Mouse (Mus musculus): ENCODE results near the gene St3gal6.

DNA sequence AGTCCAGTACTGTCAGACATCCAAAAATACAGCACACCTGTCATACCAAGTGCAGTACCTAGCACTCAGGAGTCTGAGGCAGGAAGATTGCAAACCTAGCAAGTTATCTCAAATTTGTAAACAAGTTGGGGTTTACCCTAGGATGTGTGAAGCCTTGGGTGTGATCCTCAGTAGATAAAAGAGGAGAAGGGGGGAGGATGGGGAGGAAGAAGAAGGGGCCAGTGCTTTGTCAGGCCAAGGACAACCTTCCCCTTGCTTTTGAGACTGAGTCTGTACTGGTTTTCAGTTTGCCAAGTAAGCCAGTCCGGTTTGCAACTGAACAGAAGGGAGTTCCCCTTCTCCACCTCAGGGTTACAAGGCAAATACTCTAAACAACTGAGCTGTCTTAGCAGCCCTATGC, 22.1 kb upstream of the St3gal6 start:
- TF ChIP-seq USF1 (IDR thresholded peaks at IDR 0.05; ENCODE audit: low read depth, low read length) (no peak), ETS1 (conservative IDR thresholded peaks at IDR 0.05; ENCODE audit: low read depth, low read length) (no peak), MAX (IDR thresholded peaks at IDR 0.05; ENCODE audit: low read length) (no peak), BHLHE40 (IDR thresholded peaks at IDR 0.05; ENCODE audit: low read depth, low read length) (no peak)

All from CH12.LX (cell line).